Comparison of ENCODE assay signal across 9 mouse cellular contexts in genomic region chr1:34583821-34584263, GRCm38 (mm10). TPM values are rescaled to one million over a fixed set of nuclear protein-coding genes. Genes with fewer than 3 reads are reported as not detected.
DNase-seq lines count a peak whose midpoint lies in the region; ATAC-seq and TF ChIP-seq lines count a peak whose summit lies in the region.
"Had no signal": no experiment of that assay in that cellular context is flagged by ENCODE, and none has a peak within 500 bp of the region (broad histone marks: within the 10 kb centered on the region; RNA-seq: fewer than 3 reads in every experiment).

No protein-coding gene starts in this region.

- DNase-seq in hindbrain, embryonic 10.5 days (ENCODE audit: low spot score): no peak
- DNase-seq in cerebellum, adult 18-20 months: peak; percentile 98
- DNase-seq in layer of hippocampus, adult 2 months (ENCODE audit: low spot score in 2 of 2): peak; percentile 81 to 82
- peak; percentile 63 for DNase-seq in retina, postnatal 1 day
- DNase-seq in kidney, adult 8-10 months: no peak
- no peak for DNase-seq in gastrocnemius, postnatal 25 days
- DNase-seq in heart, adult 8-10 months (ENCODE audit: low spot score): no peak

- peak; percentile 64 for TF ChIP-seq CTCF in layer of hippocampus, adult 2 months (conservative IDR thresholded peaks at IDR 0.05)

- H3K36me3 ChIP-seq in hindbrain, embryonic 13.5 days: peaks cover 33% of the 10 kb centered on the region
- H3K36me3 ChIP-seq in hindbrain, embryonic 10.5 days: no peaks in the 10 kb centered on the region
- H3K36me3 ChIP-seq: heart, embryonic 13.5 days had no signal

- H3K4me3 ChIP-seq in hindbrain, embryonic 13.5 days: no peak overlapping the region
- H3K4me3 ChIP-seq in hindbrain, embryonic 10.5 days: no peak overlapping the region
- H3K4me3 ChIP-seq in layer of hippocampus, adult 2 months: peak overlapping the region; percentile 43
- H3K4me3 ChIP-seq: heart, embryonic 13.5 days had no signal

- no peaks in the 10 kb centered on the region for H3K9me3 ChIP-seq in hindbrain, embryonic 13.5 days
- H3K9me3 ChIP-seq in hindbrain, embryonic 10.5 days: no peaks in the 10 kb centered on the region
- H3K9me3 ChIP-seq: heart, embryonic 13.5 days had no signal

- peaks cover 40% of the 10 kb centered on the region for H3K4me1 ChIP-seq in hindbrain, embryonic 13.5 days (replicated peaks)
- H3K4me1 ChIP-seq in hindbrain, embryonic 10.5 days (replicated peaks): peaks cover 14% of the 10 kb centered on the region; the same call in 1 of the 2 replicates

- H3K27ac ChIP-seq in hindbrain, embryonic 13.5 days: no peak overlapping the region; the same call in 1 of the 2 replicates
- H3K27ac ChIP-seq in hindbrain, embryonic 10.5 days: no peak overlapping the region
- H3K27ac ChIP-seq in layer of hippocampus, adult 2 months: peak overlapping the region; percentile 84
- H3K27ac ChIP-seq: heart, embryonic 13.5 days had no signal

- ATAC-seq in hindbrain, embryonic 13.5 days (ENCODE audit: low FRiP score): peak; percentile 67

- no peak overlapping the region for H3K9ac ChIP-seq in hindbrain, embryonic 13.5 days
- H3K9ac ChIP-seq: heart, embryonic 13.5 days had no signal

- H3K27me3 ChIP-seq in hindbrain, embryonic 13.5 days: peaks cover 32% of the 10 kb centered on the region
- H3K27me3 ChIP-seq in hindbrain, embryonic 10.5 days (ENCODE audit: insufficient read depth, poor library complexity, severe bottlenecking): peaks cover 26% of the 10 kb centered on the region

- no peak overlapping the region for H3K4me2 ChIP-seq in hindbrain, embryonic 13.5 days
- H3K4me2 ChIP-seq: heart, embryonic 13.5 days had no signal

- WGBS in hindbrain, embryonic 13.5 days: 14% methylated on average over 4 of the region's 4 CpGs
- 20% methylated on average over 4 of the region's 4 CpGs for WGBS in hindbrain, embryonic 10.5 days

RNA-seq across cellular contexts. Expression of gene Amer3, which starts 4.4 kb away (rescaled TPM):
- 22.3 and 25.4 TPM in 2 replicates for polyA plus RNA-seq in hindbrain, embryonic 13.5 days (2015; fragmentation: Nextera tagmentation; extraction: Ambion mirVana)
- polyA plus RNA-seq in hindbrain, embryonic 10.5 days (2016; fragmentation: Nextera tagmentation; extraction: Ambion mirVana): 1.6 and 4.9 TPM in 2 replicates
- total RNA-seq in layer of hippocampus, adult 2 months (2021): 10 to 100 TPM; 41.0 to 43.8 TPM
- total RNA-seq in gastrocnemius, postnatal 25 days (2021): not detected
- not detected for total RNA-seq in heart, adult 8-10 months (2022)
- polyA plus RNA-seq: heart, embryonic 13.5 days had no signal

RNA-seq across cellular contexts. Expression of gene Prss40, which starts 23.1 kb away (rescaled TPM):
- 0.17 TPM in 1 of 2 replicates, not detected in the other for polyA plus RNA-seq in hindbrain, embryonic 13.5 days (2015; fragmentation: Nextera tagmentation; extraction: Ambion mirVana)
- not detected in 2 replicates for polyA plus RNA-seq in hindbrain, embryonic 10.5 days (2016; fragmentation: Nextera tagmentation; extraction: Ambion mirVana)
- total RNA-seq in layer of hippocampus, adult 2 months (2021): not detected
- not detected for total RNA-seq in gastrocnemius, postnatal 25 days (2021)
- not detected for total RNA-seq in heart, adult 8-10 months (2022)
- polyA plus RNA-seq: heart, embryonic 13.5 days had no signal

RNA-seq across cellular contexts. Expression of gene Cfc1, which starts 48.4 kb away (rescaled TPM):
- polyA plus RNA-seq in hindbrain, embryonic 13.5 days (2015; fragmentation: Nextera tagmentation; extraction: Ambion mirVana): not detected in 2 replicates
- polyA plus RNA-seq in hindbrain, embryonic 10.5 days (2016; fragmentation: Nextera tagmentation; extraction: Ambion mirVana): not detected in 2 replicates
- under 1 TPM in 1 of 2 experiments, not detected in 1; 0.36 TPM for total RNA-seq in layer of hippocampus, adult 2 months (2021)
- total RNA-seq in gastrocnemius, postnatal 25 days (2021): not detected
- not detected for total RNA-seq in heart, adult 8-10 months (2022)

Comparison
In these comparisons a context has a peak if more than half of its experiments do, and no peak if none do; other contexts are left out.
1. DNase-seq: peak in cerebellum, adult 18-20 months (2 of 2), layer of hippocampus, adult 2 months (2 of 2) and retina, postnatal 1 day (single experiment); none in hindbrain, embryonic 10.5 days (single experiment), kidney, adult 8-10 months (0 of 2), gastrocnemius, postnatal 25 days (single experiment) and heart, adult 8-10 months (single experiment).
2. RNA of gene Amer3, which starts 4.4 kb away (total RNA-seq): 41.0 to 43.8 TPM in layer of hippocampus, adult 2 months; not detected in heart, adult 8-10 months and not detected in gastrocnemius, postnatal 25 days; every median in the first group is over 10 times any median in the second.